Mouse (Mus musculus): Measurements from ENCODE around the gene Abhd17c.

Abhd17c gene

GRCm38 (mm10) chr7:84073856-84074255, 77.8 kb downstream of the Abhd17c start:
- no peak for DNase-seq (ENCODE audit: low spot score)

- DNase-seq (ENCODE audit: low spot score), result no peak
Observed at GRCm38 (mm10) chr7:84068931-84069330, 82.8 kb downstream of the Abhd17c start.

GRCm38 (mm10) chr7:84059799-84060198, 91.9 kb downstream of the Abhd17c start:
- no peak for DNase-seq (ENCODE audit: low spot score)
